Mouse (Mus musculus) thymus, adult 2 months (tissue): ENCODE results near the gene Inafm2.

Experiments used
- CTCF ChIP-seq: fragments of 200-500 bp; IDR thresholded peaks from 2 replicates; pipeline ENCODE4 v1.5.1; 2012; ENCODE audit warnings: mild to moderate bottlenecking, control low read depth, low read length, moderate library complexity, borderline replicate concordance; ENCODE audit not compliant: control insufficient read depth, poor library complexity, insufficient read depth; ENCODE audit errors: extremely low read depth
- POLR2A ChIP-seq: fragments of 200-500 bp; IDR thresholded peaks from 2 replicates; pipeline ENCODE4 v1.6.1; 2012; ENCODE audit warnings: mild to moderate bottlenecking, low read length, control low read depth, moderate library complexity; ENCODE audit not compliant: control insufficient read depth, poor library complexity, insufficient read depth; ENCODE audit errors: extremely low read depth

- TF ChIP-seq CTCF = no peak
- TF ChIP-seq POLR2A = no peak
Measured at GRCm38 (mm10) chr2:118701971-118702882, 43.3 kb upstream of the Inafm2 start.
